Mouse (Mus musculus) midbrain, embryonic 16.5 days (tissue): ENCODE data around the gene Mum1l1. TPM values are rescaled to one million over a fixed set of nuclear protein-coding genes. Genes with fewer than 3 reads are reported as not detected.
"Not testable (repeated sequence)": the region's sequence is repeated elsewhere in the genome, so short reads cannot be mapped to it uniquely, and the experiment has no call there.

ENCODE experiments used
- ATAC-seq: fragments of 200-750 bp; cut with Nextera tagmentation; 2 replicates; pipeline ENCODE4 v1.8.0; 2017; ENCODE audit warnings: moderate TSS enrichment
- H3K27ac ChIP-seq: fragments of 300-500 bp; sonication (generic); 2 replicates; pipeline ENCODE4 v1.5.1; 2014; ENCODE audit warnings: mild to moderate bottlenecking, low read length, mixed read lengths
- H3K27me3 ChIP-seq: fragments of 300-500 bp; sonication (generic); 2 replicates; pipeline ENCODE4 v1.6.1; 2014; ENCODE audit warnings: low read depth, low read length, mixed read lengths; ENCODE audit not compliant: control insufficient read depth, insufficient read depth
- H3K36me3 ChIP-seq: fragments of 300-500 bp; sonication (generic); 2 replicates; pipeline ENCODE4 v1.6.1; 2014; ENCODE audit warnings: mild to moderate bottlenecking, low read length, moderate library complexity, mixed read lengths; ENCODE audit not compliant: control insufficient read depth, insufficient read depth
- H3K4me1 ChIP-seq: fragments of 300-500 bp; sonication (generic); 2 replicates; pipeline ENCODE4 v1.6.1; 2014; ENCODE audit warnings: mild to moderate bottlenecking, low read length, mixed read lengths; ENCODE audit not compliant: control insufficient read depth, insufficient read depth
- H3K4me2 ChIP-seq: fragments of 300-500 bp; sonication (generic); 2 replicates; pipeline ENCODE4 v1.6.1; 2014; ENCODE audit warnings: mild to moderate bottlenecking, low read length, mixed read lengths
- H3K4me3 ChIP-seq: fragments of 300-500 bp; sonication (generic); 2 replicates; pipeline ENCODE4 v1.5.1; 2014; ENCODE audit warnings: low read depth, mild to moderate bottlenecking, low read length, moderate library complexity, mixed read lengths
- H3K9ac ChIP-seq: fragments of 300-500 bp; sonication (generic); 2 replicates; pipeline ENCODE4 v1.6.1; 2014; ENCODE audit warnings: low read depth, low read length, mixed read lengths
- H3K9me3 ChIP-seq: fragments of 300-500 bp; sonication (generic); replicated peaks from 2 replicates; pipeline ENCODE4 v1.6.1; 2014; ENCODE audit warnings: mild to moderate bottlenecking, low read length, mixed read lengths; ENCODE audit not compliant: control insufficient read depth, poor library complexity, severe bottlenecking
- WGBS: fragments of 180-500 bp; shearing (Covaris S2); extraction: QIAGEN DNeasy Blood & Tissue Kit; methylation state at CpG from one replicate; pipeline ENCODE4 v1.1.7; 2014; 5-methylcytosine and 5-hydroxymethylcytosine counted together
- polyA plus RNA-seq: library from polyadenylated mRNA; unstranded; fragments of >200 nt; fragmentation: Nextera tagmentation; extraction: Ambion mirVana; gene quantifications from 2 replicates; pipeline ENCODE4 v1.2.1, GENCODE M21; 2015

Gene Mum1l1
- 9.7 and 10.4 TPM in 2 replicates for polyA plus RNA-seq

- H3K4me3 ChIP-seq = peak within 1 kb of the TSS; percentile 50
- ATAC-seq = peak; percentile 89
- H3K9ac ChIP-seq = peak within 1 kb of the TSS; percentile 59
- H3K27ac ChIP-seq = no peak within 1 kb of the TSS
- no peaks in the 10 kb centered on the region for H3K36me3 ChIP-seq
- 20% methylated on average over 31 of the region's 31 CpGs for WGBS
- H3K9me3 ChIP-seq = no peaks in the 10 kb centered on the region
- H3K4me2 ChIP-seq = peak within 1 kb of the TSS; percentile 62
- H3K27me3 ChIP-seq = no peaks in the 10 kb centered on the region
- no peaks in the 10 kb centered on the region for H3K4me1 ChIP-seq
Measured at GRCm38 (mm10) chrX:139209829-139210225, at the start of gene Mum1l1. TSS of gene Mum1l1 (plus strand) at chrX:139210042.

- no peak for ATAC-seq
- no peaks in the 10 kb centered on the region for H3K36me3 ChIP-seq
- H3K4me3 ChIP-seq = no peak within 1 kb of the TSS
- H3K4me1 ChIP-seq = no peaks in the 10 kb centered on the region
- no peak within 1 kb of the TSS for H3K27ac ChIP-seq
- WGBS = 89% methylated on average over 8 of the region's 8 CpGs
- no peak within 1 kb of the TSS for H3K4me2 ChIP-seq
- H3K9ac ChIP-seq = no peak within 1 kb of the TSS
- H3K27me3 ChIP-seq = no peaks in the 10 kb centered on the region
- H3K9me3 ChIP-seq = no peaks in the 10 kb centered on the region
Measured at GRCm38 (mm10) chrX:139178928-139179327, 30.9 kb upstream of the Mum1l1 start, which contains the start of gene 4933428M09Rik. TSS of gene 4933428M09Rik (plus strand) at chrX:139179228.

- not testable (repeated sequence) for H3K9me3 ChIP-seq, H3K36me3 ChIP-seq, H3K4me2 ChIP-seq, ATAC-seq, H3K27me3 ChIP-seq, H3K9ac ChIP-seq, H3K4me3 ChIP-seq, H3K4me1 ChIP-seq, H3K27ac ChIP-seq
- WGBS = 90% methylated on average over 3 of the region's 3 CpGs
Measured at GRCm38 (mm10) chrX:139191506-139191905, 18.3 kb upstream of the Mum1l1 start.

- Histone ChIP-seq H3K27ac (no peak overlapping the region), H3K36me3 (no peaks in the 10 kb centered on the region), H3K27me3 (no peaks in the 10 kb centered on the region), H3K4me1 (no peaks in the 10 kb centered on the region), H3K4me3 (no peak overlapping the region), H3K9ac (no peak overlapping the region), H3K9me3 (no peaks in the 10 kb centered on the region), H3K4me2 (no peak overlapping the region)
- no peak for ATAC-seq
- WGBS = 65% methylated on average over 1 of the region's 1 CpGs
Measured at GRCm38 (mm10) chrX:139194572-139195279, 15.1 kb upstream of the Mum1l1 start.

GRCm38 (mm10) chrX:139209191-139209828 is 532 bp upstream of the Mum1l1 start:
- ATAC-seq = 0 out of 2 replicates have a peak, but pooled peaks have one; percentile 48
- H3K9ac ChIP-seq, H3K27ac ChIP-seq, H3K4me1 ChIP-seq, H3K9me3 ChIP-seq, H3K4me3 ChIP-seq, H3K36me3 ChIP-seq, H3K27me3 ChIP-seq: not testable (repeated sequence)
- H3K4me2 ChIP-seq = peak overlapping the region; percentile 62
- WGBS = 72% methylated on average over 3 of the region's 4 CpGs

- H3K9ac ChIP-seq = no peak overlapping the region
- no peaks in the 10 kb centered on the region for H3K36me3 ChIP-seq
- no peak overlapping the region for H3K4me2 ChIP-seq
- H3K27ac ChIP-seq = no peak overlapping the region
- no peak overlapping the region for H3K4me3 ChIP-seq
- no peaks in the 10 kb centered on the region for H3K4me1 ChIP-seq
- no peaks in the 10 kb centered on the region for H3K9me3 ChIP-seq
- no peak for ATAC-seq
- H3K27me3 ChIP-seq = no peaks in the 10 kb centered on the region
- 69% methylated on average over 4 of the region's 4 CpGs for WGBS
Measured at GRCm38 (mm10) chrX:139214765-139215164, 4.9 kb downstream of the Mum1l1 start.

- H3K27ac ChIP-seq = no peak overlapping the region
- no peaks in the 10 kb centered on the region for H3K27me3 ChIP-seq
- H3K4me1 ChIP-seq = no peaks in the 10 kb centered on the region
- H3K9me3 ChIP-seq = no peaks in the 10 kb centered on the region
- peak overlapping the region; percentile 43; the same call in 1 of the 2 replicates for H3K4me3 ChIP-seq
- no peak overlapping the region for H3K9ac ChIP-seq
- peak overlapping the region; percentile 58 for H3K4me2 ChIP-seq
- ATAC-seq = peak; percentile 51; the same call in 1 of the 2 replicates
- no peaks in the 10 kb centered on the region for H3K36me3 ChIP-seq
- WGBS = 74% methylated on average over 5 of the region's 5 CpGs
Measured at GRCm38 (mm10) chrX:139216409-139216808, 6.6 kb downstream of the Mum1l1 start.

- peak; percentile 95 for ATAC-seq
- no peaks in the 10 kb centered on the region for H3K4me1 ChIP-seq
- WGBS = 19% methylated on average over 22 of the region's 22 CpGs
- H3K9ac ChIP-seq = peak overlapping the region; percentile 38
- H3K27me3 ChIP-seq = no peaks in the 10 kb centered on the region
- H3K4me3 ChIP-seq = peak overlapping the region; percentile 43
- H3K9me3 ChIP-seq = no peaks in the 10 kb centered on the region
- H3K36me3 ChIP-seq = no peaks in the 10 kb centered on the region
- no peak overlapping the region for H3K27ac ChIP-seq
- H3K4me2 ChIP-seq = peak overlapping the region; percentile 58
Measured at GRCm38 (mm10) chrX:139216991-139217593, 7.2 kb downstream of the Mum1l1 start.

- peak overlapping the region; percentile 38 for H3K9ac ChIP-seq
- H3K4me3 ChIP-seq = peak overlapping the region; percentile 43
- no peaks in the 10 kb centered on the region for H3K4me1 ChIP-seq
- no peak overlapping the region for H3K27ac ChIP-seq
- H3K9me3 ChIP-seq = no peaks in the 10 kb centered on the region
- H3K36me3 ChIP-seq = no peaks in the 10 kb centered on the region
- peak overlapping the region; percentile 58 for H3K4me2 ChIP-seq
- no peaks in the 10 kb centered on the region for H3K27me3 ChIP-seq
- no peak for ATAC-seq
- WGBS = 35% methylated on average over 10 of the region's 10 CpGs
Measured at GRCm38 (mm10) chrX:139217776-139218175, 7.9 kb downstream of the Mum1l1 start.
